17 mouse cellular contexts compared by ENCODE assay signal in the genomic region with DNA sequence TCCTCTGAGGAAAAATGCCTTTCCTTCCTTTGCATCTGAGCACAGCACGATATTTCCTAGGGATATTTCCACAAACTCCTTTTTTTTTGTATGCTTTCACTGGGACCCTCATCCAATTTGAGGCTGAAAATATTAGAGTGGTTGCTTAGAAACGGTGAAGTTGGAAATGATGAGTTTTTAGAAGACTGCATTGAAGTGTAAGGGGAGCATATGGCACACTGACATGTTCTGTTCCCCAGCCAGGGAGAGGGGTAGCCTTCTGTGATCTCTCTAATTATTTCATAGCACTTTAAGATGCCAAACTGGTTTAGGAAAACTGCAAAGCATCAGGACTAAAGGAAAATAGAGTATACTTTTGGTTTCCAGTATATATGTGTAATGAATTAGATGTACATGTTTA.
DNase-seq lines count a peak whose midpoint lies in the region; ATAC-seq and TF ChIP-seq lines count a peak whose summit lies in the region.
"Had no signal": no experiment of that assay in that cellular context is flagged by ENCODE, and none has a peak within 500 bp of the region (broad histone marks: within the 10 kb centered on the region; RNA-seq: fewer than 3 reads in every experiment).

No protein-coding gene starts in this region.

- no peak overlapping the region for H3K4me3 ChIP-seq in forebrain, embryonic 11.5 days (ENCODE audit: low read depth, low read length)
- no peak overlapping the region for H3K4me3 ChIP-seq in forebrain, embryonic 10.5 days
- no peak overlapping the region for H3K4me3 ChIP-seq in midbrain, embryonic 14.5 days (replicated peaks; ENCODE audit: low read depth, low read length)
- no peak overlapping the region for H3K4me3 ChIP-seq in midbrain, embryonic 11.5 days (ENCODE audit: low read depth, low read length)
- H3K4me3 ChIP-seq in thymus, adult 2 months (ENCODE audit: control insufficient read depth, insufficient read depth, low read length) = no peak overlapping the region
- H3K4me3 ChIP-seq: heart, embryonic 15.5 days; intestine, embryonic 15.5 days; limb, embryonic 13.5 days had no signal

- TF ChIP-seq POLR2A in thymus, adult 2 months (IDR thresholded peaks at IDR 0.05; ENCODE audit: control insufficient read depth, extremely low read depth, insufficient read depth, low read length, poor library complexity) = no peak

- H3K27me3 ChIP-seq in forebrain, embryonic 11.5 days (ENCODE audit: control insufficient read depth, insufficient read depth, low read length) = no peaks in the 10 kb centered on the region
- no peaks in the 10 kb centered on the region for H3K27me3 ChIP-seq in forebrain, embryonic 10.5 days (ENCODE audit: poor library complexity, severe bottlenecking)
- no peaks in the 10 kb centered on the region for H3K27me3 ChIP-seq in midbrain, embryonic 14.5 days (ENCODE audit: control insufficient read depth, insufficient read depth, low read length)
- no peaks in the 10 kb centered on the region for H3K27me3 ChIP-seq in midbrain, embryonic 11.5 days (ENCODE audit: control insufficient read depth, insufficient read depth, low read length)
- H3K27me3 ChIP-seq in thymus, adult 2 months (ENCODE audit: control insufficient read depth, insufficient read depth, low read length) = no peaks in the 10 kb centered on the region
- H3K27me3 ChIP-seq: heart, embryonic 15.5 days; intestine, embryonic 15.5 days; limb, embryonic 13.5 days had no signal

- 0 out of 2 replicates have a peak, but pooled peaks have one; percentile 36 for ATAC-seq in forebrain, embryonic 11.5 days (replicated peaks; ENCODE audit: low FRiP score)
- peak; percentile 60; the same call in 1 of the 2 replicates for ATAC-seq in midbrain, embryonic 14.5 days (ENCODE audit: low FRiP score, low TSS enrichment)
- no peak for ATAC-seq in midbrain, embryonic 11.5 days (ENCODE audit: low FRiP score)
- ATAC-seq: intestine, embryonic 15.5 days; liver, postnatal 0 days had no signal

- no peak overlapping the region for H3K9ac ChIP-seq in forebrain, embryonic 11.5 days (ENCODE audit: low read length)
- no peak overlapping the region for H3K9ac ChIP-seq in midbrain, embryonic 14.5 days (replicated peaks; ENCODE audit: low read length)
- no peak overlapping the region for H3K9ac ChIP-seq in midbrain, embryonic 11.5 days (ENCODE audit: low read length)
- H3K9ac ChIP-seq: heart, embryonic 15.5 days; intestine, embryonic 15.5 days; limb, embryonic 13.5 days; liver, postnatal 0 days had no signal

- no peaks in the 10 kb centered on the region for H3K4me1 ChIP-seq in forebrain, embryonic 11.5 days (replicated peaks; ENCODE audit: control insufficient read depth, insufficient read depth, low read length)
- H3K4me1 ChIP-seq in forebrain, embryonic 10.5 days = peaks cover 5% of the 10 kb centered on the region; the same call in 1 of the 2 replicates
- no peaks in the 10 kb centered on the region for H3K4me1 ChIP-seq in midbrain, embryonic 14.5 days (ENCODE audit: control insufficient read depth, insufficient read depth, low read length)
- H3K4me1 ChIP-seq in midbrain, embryonic 11.5 days (ENCODE audit: control insufficient read depth, insufficient read depth, low read length) = no peaks in the 10 kb centered on the region
- no peaks in the 10 kb centered on the region for H3K4me1 ChIP-seq in thymus, adult 2 months (replicated peaks; ENCODE audit: control insufficient read depth, insufficient read depth, low read length)
- H3K4me1 ChIP-seq: heart, embryonic 15.5 days; intestine, embryonic 15.5 days; limb, embryonic 13.5 days had no signal

- H3K9me3 ChIP-seq in forebrain, embryonic 11.5 days (ENCODE audit: control insufficient read depth, low read length) = no peaks in the 10 kb centered on the region
- no peaks in the 10 kb centered on the region for H3K9me3 ChIP-seq in forebrain, embryonic 10.5 days
- no peaks in the 10 kb centered on the region for H3K9me3 ChIP-seq in midbrain, embryonic 14.5 days (ENCODE audit: control insufficient read depth, low read length)
- no peaks in the 10 kb centered on the region for H3K9me3 ChIP-seq in midbrain, embryonic 11.5 days (ENCODE audit: control insufficient read depth, low read length)
- H3K9me3 ChIP-seq: heart, embryonic 15.5 days; intestine, embryonic 15.5 days; limb, embryonic 13.5 days had no signal

- H3K4me2 ChIP-seq in forebrain, embryonic 11.5 days (ENCODE audit: low read depth, low read length, severe bottlenecking) = no peak overlapping the region
- H3K4me2 ChIP-seq in midbrain, embryonic 14.5 days (ENCODE audit: low read length) = no peak overlapping the region
- H3K4me2 ChIP-seq in midbrain, embryonic 11.5 days = no peak overlapping the region
- H3K4me2 ChIP-seq: heart, embryonic 15.5 days; intestine, embryonic 15.5 days; limb, embryonic 13.5 days had no signal

- no peak for DNase-seq in forebrain, embryonic 11.5 days (ENCODE audit: low spot score)
- no peak for DNase-seq in forebrain, embryonic 10.5 days (ENCODE audit: extremely low spot score, low spot score)
- peak; percentile 31 for DNase-seq in midbrain, embryonic 14.5 days
- no peak for DNase-seq in midbrain, embryonic 11.5 days (ENCODE audit: low spot score, missing footprints)
- DNase-seq in frontal cortex, adult 2 months (ENCODE audit: extremely low spot score in 1 of 2, low spot score in 1 of 2) = peak; percentile 5 to 10
- peak; percentile 4 for DNase-seq in right cerebral cortex, postnatal 4 days
- no peak for DNase-seq in spleen, postnatal 14 days (ENCODE audit: low spot score in 2 of 2)
- DNase-seq in thymus, adult 2 months = no peak
- DNase-seq: adrenal gland, postnatal 36 days; cerebellum, adult 2 months; gastrocnemius, postnatal 36 days; kidney, postnatal 25 days; liver, postnatal 0 days had no signal

- 80% methylated on average over 2 of the region's 2 CpGs for WGBS in forebrain, embryonic 11.5 days
- WGBS in forebrain, embryonic 10.5 days = 86% methylated on average over 2 of the region's 2 CpGs
- 57% methylated on average over 2 of the region's 2 CpGs for WGBS in midbrain, embryonic 14.5 days
- WGBS in midbrain, embryonic 11.5 days = 77% methylated on average over 2 of the region's 2 CpGs
- 85% methylated on average over 2 of the region's 2 CpGs for WGBS in thymus, adult 2 months

- no peaks in the 10 kb centered on the region for H3K36me3 ChIP-seq in forebrain, embryonic 11.5 days (ENCODE audit: control insufficient read depth, insufficient read depth, low read length)
- no peaks in the 10 kb centered on the region for H3K36me3 ChIP-seq in forebrain, embryonic 10.5 days (replicated peaks)
- H3K36me3 ChIP-seq in midbrain, embryonic 14.5 days (ENCODE audit: control insufficient read depth, insufficient read depth, low read length) = no peaks in the 10 kb centered on the region
- no peaks in the 10 kb centered on the region for H3K36me3 ChIP-seq in midbrain, embryonic 11.5 days (ENCODE audit: control insufficient read depth, insufficient read depth, low read length)
- no peaks in the 10 kb centered on the region for H3K36me3 ChIP-seq in thymus, adult 2 months (ENCODE audit: control insufficient read depth, insufficient read depth, low read length)
- H3K36me3 ChIP-seq: heart, embryonic 15.5 days; intestine, embryonic 15.5 days; limb, embryonic 13.5 days had no signal

- no peak for TF ChIP-seq CTCF in thymus, adult 2 months (IDR thresholded peaks at IDR 0.05; ENCODE audit: borderline replicate concordance, control insufficient read depth, extremely low read depth, insufficient read depth, low read length, poor library complexity)

- no peak overlapping the region for H3K27ac ChIP-seq in forebrain, embryonic 11.5 days (ENCODE audit: low read depth, low read length)
- H3K27ac ChIP-seq in forebrain, embryonic 10.5 days = no peak overlapping the region
- H3K27ac ChIP-seq in midbrain, embryonic 14.5 days (replicated peaks; ENCODE audit: low read depth, low read length) = no peak overlapping the region
- H3K27ac ChIP-seq in midbrain, embryonic 11.5 days (ENCODE audit: low read depth, low read length) = no peak overlapping the region
- H3K27ac ChIP-seq in thymus, adult 2 months (ENCODE audit: control insufficient read depth, insufficient read depth, low read length) = no peak overlapping the region
- H3K27ac ChIP-seq: heart, embryonic 15.5 days; intestine, embryonic 15.5 days; limb, embryonic 13.5 days; macrophage had no signal

Comparison
In these comparisons a context has a peak if more than half of its experiments do, and no peak if none do; other contexts are left out.
1. DNase-seq: peak in midbrain, embryonic 14.5 days (single experiment), frontal cortex, adult 2 months (2 of 2) and right cerebral cortex, postnatal 4 days (single experiment); none in forebrain, embryonic 11.5 days (single experiment), forebrain, embryonic 10.5 days (single experiment), midbrain, embryonic 11.5 days (single experiment), spleen, postnatal 14 days (0 of 2) and thymus, adult 2 months (single experiment).